ENCODE assay signal across 14 mouse cellular contexts in the genomic region with DNA sequence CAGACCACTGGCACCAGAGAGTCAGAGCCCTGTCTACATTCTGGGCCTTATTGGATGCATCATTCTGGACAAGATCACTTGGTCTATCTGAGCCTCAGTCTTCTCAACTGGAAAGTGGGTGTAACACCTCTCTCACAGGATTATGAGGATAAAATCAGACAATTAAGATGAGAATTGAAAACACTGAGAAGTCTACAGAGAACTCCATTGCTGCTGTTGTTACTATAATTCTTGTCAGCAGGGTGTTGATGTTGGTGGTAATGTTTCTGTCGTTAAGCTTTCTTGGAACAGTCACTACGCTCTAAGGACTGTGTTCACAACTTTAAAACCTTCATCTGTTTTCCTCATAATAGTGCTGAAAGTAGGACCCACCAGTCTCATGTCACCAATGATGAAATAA. TPM values are rescaled to one million over a fixed set of nuclear protein-coding genes. Genes with fewer than 3 reads are reported as not detected.
DNase-seq lines count a peak whose midpoint lies in the region; ATAC-seq lines count a peak whose summit lies in the region.
"Had no signal": no experiment of that assay in that cellular context is flagged by ENCODE, and none has a peak within 500 bp of the region (broad histone marks: within the 10 kb centered on the region; RNA-seq: fewer than 3 reads in every experiment).

No protein-coding gene starts in this region.

- H3K4me3 ChIP-seq in midbrain, embryonic 11.5 days (ENCODE audit: low read depth, low read length) = no peak overlapping the region
- no peak overlapping the region for H3K4me3 ChIP-seq in midbrain, embryonic 15.5 days

- 94% methylated on average over 2 of the region's 2 CpGs for WGBS in midbrain, embryonic 11.5 days
- 90% methylated on average over 2 of the region's 2 CpGs for WGBS in midbrain, embryonic 15.5 days

- no peak overlapping the region for H3K27ac ChIP-seq in midbrain, embryonic 11.5 days (ENCODE audit: low read depth, low read length)
- no peak overlapping the region for H3K27ac ChIP-seq in midbrain, embryonic 15.5 days

- H3K36me3 ChIP-seq in midbrain, embryonic 11.5 days (ENCODE audit: control insufficient read depth, insufficient read depth, low read length) = no peaks in the 10 kb centered on the region
- H3K36me3 ChIP-seq in midbrain, embryonic 15.5 days (replicated peaks) = no peaks in the 10 kb centered on the region
- H3K36me3 ChIP-seq: G1E had no signal

- H3K9me3 ChIP-seq in midbrain, embryonic 11.5 days (ENCODE audit: control insufficient read depth, low read length) = no peaks in the 10 kb centered on the region
- no peaks in the 10 kb centered on the region for H3K9me3 ChIP-seq in midbrain, embryonic 15.5 days
- H3K9me3 ChIP-seq: G1E had no signal

- H3K27me3 ChIP-seq in midbrain, embryonic 11.5 days (ENCODE audit: control insufficient read depth, insufficient read depth, low read length) = no peaks in the 10 kb centered on the region
- no peaks in the 10 kb centered on the region for H3K27me3 ChIP-seq in midbrain, embryonic 15.5 days (replicated peaks)
- H3K27me3 ChIP-seq: CH12.LX, Patski had no signal

- H3K4me2 ChIP-seq in midbrain, embryonic 11.5 days = no peak overlapping the region
- H3K4me2 ChIP-seq in midbrain, embryonic 15.5 days = no peak overlapping the region

- no peak for ATAC-seq in midbrain, embryonic 11.5 days (ENCODE audit: low FRiP score)
- no peak for ATAC-seq in midbrain, embryonic 15.5 days (replicated peaks)
- ATAC-seq: activated CD4-positive, CD25-positive, alpha-beta regulatory T cell, adult 4 months; CD4-positive, CD25-positive, alpha-beta regulatory T cell, adult 4 months; Patski had no signal

- peak; percentile 4 for DNase-seq in heart, adult 11 months
- no peak for DNase-seq in heart, adult 18-20 months
- DNase-seq in midbrain, embryonic 11.5 days (ENCODE audit: low spot score, missing footprints) = peak; percentile 81
- DNase-seq: adrenal gland, postnatal 25 days; B cell, adult 2 months; cerebellum, adult 11 months; cerebellum, adult 11-12 months; cerebellum, adult 18-20 months had no signal

- H3K9ac ChIP-seq in midbrain, embryonic 11.5 days (ENCODE audit: low read length) = no peak overlapping the region
- H3K9ac ChIP-seq in midbrain, embryonic 15.5 days = no peak overlapping the region

- peaks cover 8% of the 10 kb centered on the region for H3K4me1 ChIP-seq in midbrain, embryonic 11.5 days (ENCODE audit: control insufficient read depth, insufficient read depth, low read length)
- H3K4me1 ChIP-seq in midbrain, embryonic 15.5 days = peaks cover 8% of the 10 kb centered on the region

RNA-seq across cellular contexts. Expression of a gene that starts 5.1 kb away (rescaled TPM):
- 1 to 10 TPM; 5.2 to 5.5 TPM for total RNA-seq in heart, adult 18-20 months (2021)
- 76.4 and 80.5 TPM in 2 replicates for polyA plus RNA-seq in midbrain, embryonic 11.5 days (2014; fragmentation: Nextera tagmentation; extraction: Ambion mirVana)
- 215 and 222 TPM in 2 replicates for polyA plus RNA-seq in midbrain, embryonic 15.5 days (2015; fragmentation: Nextera tagmentation; extraction: Ambion mirVana)

Comparison
In these comparisons a context has a peak if more than half of its experiments do, and no peak if none do; other contexts are left out.
1. DNase-seq: peak in heart, adult 11 months (single experiment) and midbrain, embryonic 11.5 days (single experiment); none in heart, adult 18-20 months (0 of 2).